Mouse (Mus musculus) midbrain, embryonic 14.5 days (tissue): ENCODE results near the gene Tmem8b. TPM values are rescaled to one million over a fixed set of nuclear protein-coding genes. Genes with fewer than 3 reads are reported as not detected.
A peak's percentile ranks its signal among the peaks of the same experiment; 100 is the strongest.

ENCODE experiments used
- ATAC-seq: fragments of 200-750 bp; cut with Nextera tagmentation; 2 replicates; pipeline ENCODE4 v1.8.0; 2017; ENCODE audit warnings: moderate number of reproducible peaks, moderate library complexity; ENCODE audit not compliant: low FRiP score, low TSS enrichment
- DNase-seq: peaks from one replicate; pipeline ENCODE4 v3.0.0-alpha.2; 2015
- H3K27ac ChIP-seq: fragments of 300-500 bp; sonication (generic); replicated peaks from 2 replicates; pipeline ENCODE4 v1.5.1; 2014; ENCODE audit warnings: mild to moderate bottlenecking, low read depth, low read length, moderate library complexity
- H3K27me3 ChIP-seq: fragments of 300-500 bp; sonication (generic); 2 replicates; pipeline ENCODE4 v1.6.1; 2014; ENCODE audit warnings: low read length, control low read depth, mixed read lengths; ENCODE audit not compliant: control insufficient read depth, insufficient read depth
- H3K36me3 ChIP-seq: fragments of 300-500 bp; sonication (generic); 2 replicates; pipeline ENCODE4 v1.6.1; 2014; ENCODE audit warnings: low read length, control low read depth; ENCODE audit not compliant: control insufficient read depth, insufficient read depth
- H3K4me1 ChIP-seq: fragments of 300-500 bp; sonication (generic); 2 replicates; pipeline ENCODE4 v1.6.1; 2014; ENCODE audit warnings: mild to moderate bottlenecking, antibody characterized with exemption, low read length, control low read depth; ENCODE audit not compliant: control insufficient read depth, insufficient read depth
- H3K4me2 ChIP-seq: fragments of 300-500 bp; sonication (generic); 2 replicates; pipeline ENCODE4 v1.6.1; 2014; ENCODE audit warnings: mild to moderate bottlenecking, low read length, moderate library complexity
- H3K4me3 ChIP-seq: fragments of 300-500 bp; sonication (generic); replicated peaks from 2 replicates; pipeline ENCODE4 v1.5.1; 2014; ENCODE audit warnings: low read depth, low read length
- H3K9ac ChIP-seq: fragments of 300-500 bp; sonication (generic); replicated peaks from 2 replicates; pipeline ENCODE4 v1.6.1; 2014; ENCODE audit warnings: mild to moderate bottlenecking, low read length, moderate library complexity
- H3K9me3 ChIP-seq: fragments of 300-500 bp; sonication (generic); 2 replicates; pipeline ENCODE4 v1.6.1; 2016; ENCODE audit warnings: low read length, control low read depth, mixed read lengths; ENCODE audit not compliant: control insufficient read depth
- WGBS: fragments of 180-500 bp; shearing (Covaris S2); extraction: QIAGEN DNeasy Blood & Tissue Kit; methylation state at CpG from one replicate; pipeline ENCODE4 v1.1.7; 2014; 5-methylcytosine and 5-hydroxymethylcytosine counted together
- polyA plus RNA-seq: library from polyadenylated mRNA; unstranded; fragments of >200 nt; fragmentation: Nextera tagmentation; extraction: Ambion mirVana; gene quantifications from 2 replicates; pipeline ENCODE4 v1.2.1, GENCODE M21; 2014

Tmem8b gene
- polyA plus RNA-seq, 1 experiment from 2014 or later = 11.2 TPM

GRCm38 (mm10) chr4:43722191-43722590 is 53.4 kb downstream of the Tmem8b start:
- Histone ChIP-seq H3K9ac (no peak overlapping the region), H3K9me3 (no peaks in the 10 kb centered on the region), H3K36me3 (no peaks in the 10 kb centered on the region), H3K4me1 (no peaks in the 10 kb centered on the region), H3K27me3 (no peaks in the 10 kb centered on the region), H3K4me3 (no peak overlapping the region), H3K4me2 (no peak overlapping the region), H3K27ac (no peak overlapping the region)
- WGBS = 90% methylated on average over 4 of the region's 4 CpGs
- DNase-seq (no peak), ATAC-seq (no peak)

GRCm38 (mm10) chr4:43724764-43725163 is 56.0 kb downstream of the Tmem8b start:
- ATAC-seq (no peak), DNase-seq (peak; percentile 72)
- Histone ChIP-seq H3K4me3 (no peak overlapping the region), H3K9me3 (no peaks in the 10 kb centered on the region), H3K4me2 (no peak overlapping the region), H3K9ac (no peak overlapping the region), H3K27me3 (no peaks in the 10 kb centered on the region), H3K36me3 (no peaks in the 10 kb centered on the region), H3K4me1 (no peaks in the 10 kb centered on the region), H3K27ac (no peak overlapping the region)
- WGBS = 33% methylated on average over 1 of the region's 1 CpGs

DNA sequence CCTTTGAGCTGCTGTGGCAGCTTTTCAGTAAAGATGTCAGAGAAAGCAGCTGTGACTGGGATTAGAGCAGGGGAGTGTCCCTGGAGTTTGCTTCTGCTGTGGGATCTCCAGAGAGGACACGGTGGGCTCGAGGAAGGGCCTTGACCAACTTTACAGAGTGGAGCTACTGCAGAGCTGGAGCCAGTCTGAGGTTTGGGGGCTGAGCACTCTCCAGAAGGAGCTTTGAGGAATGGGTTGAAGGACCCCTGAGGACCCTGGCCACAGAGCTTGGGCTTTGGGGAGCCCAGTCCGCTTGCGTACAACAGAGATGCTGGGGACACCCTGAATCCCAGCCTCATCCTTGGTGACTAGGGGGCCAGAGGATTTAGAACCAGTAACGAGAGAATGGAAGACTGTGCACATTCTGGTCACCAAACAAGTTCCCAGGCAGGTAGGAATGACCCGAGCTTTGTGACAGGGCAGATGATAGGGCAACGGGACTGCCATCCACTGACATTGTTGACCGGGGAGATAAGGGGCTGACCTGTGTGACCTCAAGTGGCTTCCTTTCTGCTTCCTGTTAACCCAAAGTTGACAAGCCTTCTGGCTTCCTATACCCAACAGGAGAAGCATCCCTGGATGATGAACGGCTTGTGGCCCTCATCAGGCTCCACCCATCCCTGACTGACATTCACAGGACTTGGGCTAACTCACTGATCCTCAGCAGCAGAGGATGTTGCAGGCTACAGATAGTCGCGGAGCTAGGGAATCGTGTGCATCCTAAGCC is 57.6 kb downstream of the Tmem8b start:
- no peak for ATAC-seq

DNA sequence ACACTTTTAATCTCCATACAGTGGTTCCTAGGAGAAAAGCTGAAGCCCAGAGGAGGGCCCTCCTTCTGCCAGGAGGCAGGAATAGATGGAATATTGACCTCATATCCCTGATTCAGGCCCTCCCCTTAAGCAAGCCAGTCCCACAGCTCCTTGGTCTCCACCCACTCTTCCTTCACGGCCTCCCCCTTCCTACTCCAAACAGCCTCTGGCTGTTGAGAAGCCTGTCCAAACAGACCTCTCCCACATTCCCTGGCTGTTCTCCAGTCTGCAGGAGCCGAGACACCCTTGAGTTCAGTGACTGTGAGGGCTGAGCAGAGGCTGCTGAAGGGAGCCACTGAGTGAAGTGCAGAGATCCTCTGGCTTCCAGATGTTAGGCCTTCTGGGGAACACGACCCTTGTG is 58.2 kb downstream of the Tmem8b start, which contains the start of gene Hrct1:
TSS of gene Hrct1 (plus strand) at position 194 of the 400 bp plus-strand sequence.
- ATAC-seq (no peak), DNase-seq (no peak)
- Histone ChIP-seq H3K9ac (no peak within 1 kb of the TSS), H3K27me3 (no peaks in the 10 kb centered on the region), H3K4me3 (no peak within 1 kb of the TSS), H3K4me2 (no peak within 1 kb of the TSS), H3K36me3 (no peaks in the 10 kb centered on the region), H3K4me1 (no peaks in the 10 kb centered on the region), H3K27ac (no peak within 1 kb of the TSS), H3K9me3 (no peaks in the 10 kb centered on the region)
- WGBS = 64% methylated on average over 3 of the region's 3 CpGs

More for the DNA sequence above, 57.6 kb downstream of the Tmem8b start:
- 80% methylated on average over 12 of the region's 12 CpGs for WGBS
- Histone ChIP-seq H3K27ac (no peak overlapping the region), H3K27me3 (no peaks in the 10 kb centered on the region), H3K9ac (no peak overlapping the region), H3K4me3 (no peak overlapping the region), H3K36me3 (no peaks in the 10 kb centered on the region), H3K4me1 (no peaks in the 10 kb centered on the region), H3K9me3 (no peaks in the 10 kb centered on the region), H3K4me2 (no peak overlapping the region)
- DNase-seq = no peak

GRCm38 (mm10) chr4:43727718-43728575 is 59.2 kb downstream of the Tmem8b start:
- ATAC-seq (no peak), DNase-seq (no peak)
- H3K4me2 ChIP-seq = no peak overlapping the region
- 72% methylated on average over 7 of the region's 7 CpGs for WGBS
- no peaks in the 10 kb centered on the region for H3K4me1 ChIP-seq
- H3K36me3 ChIP-seq = no peaks in the 10 kb centered on the region
- H3K27me3 ChIP-seq = no peaks in the 10 kb centered on the region
- no peak overlapping the region for H3K9ac ChIP-seq
- H3K4me3 ChIP-seq = no peak overlapping the region
- no peaks in the 10 kb centered on the region for H3K9me3 ChIP-seq
- H3K27ac ChIP-seq = no peak overlapping the region

GRCm38 (mm10) chr4:43728576-43728954 is 59.8 kb downstream of the Tmem8b start:
- Histone ChIP-seq H3K27ac (no peak overlapping the region), H3K4me1 (no peaks in the 10 kb centered on the region), H3K36me3 (no peaks in the 10 kb centered on the region), H3K4me3 (no peak overlapping the region), H3K9me3 (no peaks in the 10 kb centered on the region), H3K27me3 (no peaks in the 10 kb centered on the region), H3K9ac (no peak overlapping the region), H3K4me2 (no peak overlapping the region)
- no peak for ATAC-seq
- DNase-seq = no peak
- 76% methylated on average over 5 of the region's 5 CpGs for WGBS

GRCm38 (mm10) chr4:43729126-43729525 is 60.4 kb downstream of the Tmem8b start:
- H3K4me1 ChIP-seq = no peaks in the 10 kb centered on the region
- H3K27me3 ChIP-seq = no peaks in the 10 kb centered on the region
- no peak overlapping the region for H3K27ac ChIP-seq
- H3K36me3 ChIP-seq = no peaks in the 10 kb centered on the region
- no peaks in the 10 kb centered on the region for H3K9me3 ChIP-seq
- H3K4me2 ChIP-seq = no peak overlapping the region
- DNase-seq = no peak
- no peak overlapping the region for H3K4me3 ChIP-seq
- no peak for ATAC-seq
- H3K9ac ChIP-seq = no peak overlapping the region
- WGBS = 86% methylated on average over 3 of the region's 3 CpGs

DNA sequence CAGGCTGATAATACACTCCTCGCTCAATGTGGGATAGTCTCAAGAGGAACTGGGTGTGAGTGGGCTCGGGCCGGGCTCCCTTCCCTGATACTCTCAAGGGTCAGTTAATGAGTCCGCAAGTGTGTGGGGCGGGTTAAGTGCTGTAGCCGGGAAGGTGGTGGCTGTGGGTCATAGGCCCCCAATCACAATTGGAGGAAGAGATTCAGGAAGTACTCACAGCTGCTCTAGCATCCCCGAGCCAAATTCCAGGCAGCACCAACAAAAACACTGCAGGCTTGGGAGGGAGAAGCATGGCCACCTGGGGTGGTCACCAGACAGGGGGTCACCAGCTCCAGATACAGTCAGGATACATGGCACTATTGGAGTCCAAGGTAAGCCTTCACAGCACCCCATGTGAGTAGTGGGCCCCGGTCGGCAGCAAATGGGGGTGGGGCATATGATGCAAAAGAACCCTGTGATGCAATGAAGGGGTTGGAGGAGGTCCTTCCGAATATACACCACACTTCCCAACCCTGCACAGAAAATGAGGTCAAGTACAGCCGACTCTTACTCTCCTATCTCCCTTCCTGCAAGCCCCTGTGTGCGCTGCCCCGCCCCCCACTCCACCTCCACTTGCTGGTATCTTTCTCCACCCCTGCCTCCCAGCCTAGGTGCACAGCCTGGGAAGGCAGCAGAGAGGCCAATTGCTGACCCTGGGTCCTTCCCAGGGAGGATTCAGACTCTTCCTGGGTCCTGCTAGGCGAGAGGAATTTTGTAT is 61.2 kb downstream of the Tmem8b start, which contains the start of gene Spaar:
TSS of gene Spaar (plus strand) at position 241 of the 757 bp plus-strand sequence.
- ATAC-seq = no peak
- no peak within 1 kb of the TSS for H3K4me2 ChIP-seq
- H3K27ac ChIP-seq = no peak within 1 kb of the TSS
- H3K27me3 ChIP-seq = no peaks in the 10 kb centered on the region
- H3K9ac ChIP-seq = no peak within 1 kb of the TSS
- no peaks in the 10 kb centered on the region for H3K36me3 ChIP-seq
- H3K4me3 ChIP-seq = no peak within 1 kb of the TSS
- no peaks in the 10 kb centered on the region for H3K4me1 ChIP-seq
- WGBS = 76% methylated on average over 14 of the region's 14 CpGs
- no peaks in the 10 kb centered on the region for H3K9me3 ChIP-seq
- no peak for DNase-seq
